Mouse (Mus musculus) cerebellum, adult 9-11 months (tissue): Measurements from ENCODE around the gene Methig1.
"Not testable (repeated sequence)": the region's sequence is repeated elsewhere in the genome, so short reads cannot be mapped to it uniquely, and the experiment has no call there.

ENCODE experiments used
- DNase-seq: peaks from one replicate; pipeline ENCODE4 v3.0.0; 2022

Methig1 gene

DNA sequence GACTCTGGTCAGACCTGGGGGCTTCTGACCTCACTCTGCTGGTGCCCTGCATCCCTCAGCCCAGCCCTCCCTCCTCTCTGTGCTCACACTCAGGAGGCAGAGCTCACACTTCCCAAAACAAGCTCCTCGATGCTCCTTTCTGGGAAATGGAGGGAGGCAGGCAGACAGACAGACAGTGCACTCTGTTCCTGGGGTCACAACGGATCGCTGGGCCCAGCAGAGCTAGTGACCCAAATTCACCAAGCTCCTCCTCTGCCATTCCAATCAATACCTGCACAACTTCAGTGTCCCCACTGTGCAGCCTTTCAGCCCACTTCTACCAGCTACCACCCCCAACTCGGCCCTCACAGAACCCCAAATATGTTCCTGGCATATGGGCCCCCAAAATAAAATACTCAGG lies 48.9 kb downstream of the Methig1 start:
- DNase-seq: no peak

GRCm38 (mm10) chr15:100402347-100402746 lies 49.4 kb downstream of the Methig1 start:
- DNase-seq: no peak

DNA sequence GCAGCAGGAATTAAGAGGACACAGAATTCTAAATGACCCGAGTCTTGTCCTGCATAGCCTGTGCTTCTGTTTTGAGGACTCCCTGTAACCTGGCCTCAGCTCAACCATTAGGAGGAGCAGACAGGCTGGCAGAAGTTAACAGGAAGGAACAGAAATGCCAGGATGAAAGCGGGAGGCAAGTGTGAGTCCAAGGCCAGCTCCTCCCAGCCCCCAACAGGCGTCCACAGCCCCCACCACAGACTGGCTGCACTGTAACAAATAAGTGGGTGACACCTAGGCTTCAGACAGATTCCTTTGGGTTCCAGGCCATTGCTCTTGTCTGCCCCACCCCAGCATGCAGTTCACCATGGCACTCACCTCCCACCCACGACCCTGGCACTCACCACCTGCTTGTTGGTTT lies 49.8 kb downstream of the Methig1 start:
- DNase-seq: no peak

DNA sequence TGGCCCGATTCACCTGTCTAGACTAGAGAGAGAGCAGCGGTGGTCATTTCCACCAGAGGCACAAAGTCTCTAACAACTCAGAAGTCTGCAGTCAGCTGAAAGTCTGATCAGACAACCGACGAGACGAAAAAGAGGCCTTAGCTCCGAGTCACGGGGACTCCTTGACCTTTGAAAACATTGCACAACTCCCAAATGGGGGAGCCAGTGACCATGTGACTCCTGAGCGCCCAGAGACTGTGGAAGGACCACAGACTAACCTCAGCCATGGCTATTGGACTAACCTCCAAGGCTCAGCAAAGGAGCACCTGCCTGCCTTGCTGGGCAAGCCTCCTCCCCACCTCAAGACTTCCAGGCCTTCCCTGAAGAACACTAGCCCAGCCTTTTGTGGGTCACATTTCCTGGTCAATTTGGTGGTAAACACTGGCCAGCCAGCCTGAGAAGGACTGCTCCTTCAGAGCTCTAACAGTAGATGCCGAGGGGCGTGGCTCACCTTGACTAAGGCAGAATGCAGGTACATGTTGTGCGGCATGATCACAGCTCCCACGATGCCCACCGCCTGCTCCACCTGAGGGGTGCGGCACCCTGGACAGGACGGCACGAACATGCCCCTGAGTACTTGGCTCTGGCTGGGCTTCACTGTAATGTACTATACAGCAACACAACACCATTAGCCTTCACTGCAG lies 50.5 kb downstream of the Methig1 start:
- no peak for DNase-seq

DNA sequence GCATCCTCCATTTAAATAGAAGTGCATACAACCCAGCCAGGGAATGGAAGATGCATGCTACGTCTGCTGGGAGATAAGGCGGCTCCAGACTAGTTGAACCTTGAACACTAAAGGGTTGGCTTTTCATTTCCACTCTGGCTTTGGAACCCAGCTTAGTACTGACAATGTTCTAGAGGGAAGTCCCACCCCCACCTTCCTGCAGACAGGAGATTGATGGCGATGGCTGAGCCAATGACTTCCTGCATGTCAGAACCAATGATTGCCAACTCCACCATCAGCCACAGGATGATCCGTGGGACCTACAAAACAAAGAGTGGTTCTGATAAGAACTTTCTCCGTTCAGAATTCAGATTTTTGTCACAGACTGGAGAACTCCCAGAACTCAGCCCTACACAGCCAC lies 53.1 kb downstream of the Methig1 start:
- no peak for DNase-seq

DNA sequence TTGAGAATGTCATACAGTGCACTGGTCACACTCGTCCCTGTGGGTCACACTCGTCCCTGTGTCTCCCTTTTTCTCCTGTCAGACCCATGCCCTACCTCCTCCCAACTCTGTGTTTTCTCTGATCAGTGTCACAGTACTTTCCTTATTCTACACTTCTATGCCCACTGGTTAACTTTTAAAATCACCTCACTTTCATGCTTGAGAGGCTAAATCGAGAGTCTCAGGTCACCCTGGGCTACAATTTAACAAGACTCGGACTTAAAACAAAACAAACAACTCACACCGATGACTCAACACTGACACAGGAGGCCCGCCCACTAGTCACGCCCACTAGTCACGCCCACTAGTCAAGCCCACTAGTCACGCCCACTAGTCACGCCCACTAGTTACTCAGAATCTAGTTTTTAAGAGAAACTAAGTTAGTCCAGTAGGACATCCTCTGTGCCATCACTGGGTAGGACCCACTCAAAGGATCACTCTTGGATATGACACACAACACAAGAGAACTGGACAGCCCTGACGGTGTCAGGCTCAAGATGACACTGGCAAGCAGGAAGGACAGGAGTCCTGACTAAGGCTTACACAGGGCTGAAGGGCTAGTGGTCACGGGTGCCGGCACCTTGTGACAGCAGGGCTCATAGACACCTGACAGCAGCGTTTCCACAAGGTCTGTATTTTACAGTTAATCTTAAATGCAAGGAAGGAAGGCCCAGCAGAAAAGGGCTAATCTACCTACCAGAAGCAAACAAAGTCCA lies 58.1 kb downstream of the Methig1 start:
- DNase-seq: no peak

GRCm38 (mm10) chr15:100411731-100412130 lies 58.8 kb downstream of the Methig1 start:
- DNase-seq: no peak

DNA sequence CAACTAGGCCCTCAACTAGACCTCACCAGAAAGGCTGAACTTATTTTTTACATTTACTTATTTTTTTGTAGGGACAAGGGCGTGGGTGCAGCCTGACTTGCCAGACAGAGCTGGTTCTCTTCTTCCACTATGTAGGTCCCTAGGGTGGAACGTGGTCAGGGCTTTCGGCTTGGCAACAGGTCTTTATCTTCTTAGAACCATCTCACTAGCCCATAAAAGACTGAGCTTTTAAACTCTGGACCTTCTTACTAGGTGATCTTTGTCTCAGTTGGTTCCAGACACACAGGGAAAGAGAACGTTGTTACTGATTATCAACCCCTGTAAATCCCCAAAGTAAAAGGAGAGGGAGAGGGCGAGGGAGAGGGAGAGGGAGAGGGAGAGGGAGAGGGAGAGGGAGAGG lies 60.4 kb downstream of the Methig1 start:
- no peak for DNase-seq

DNA sequence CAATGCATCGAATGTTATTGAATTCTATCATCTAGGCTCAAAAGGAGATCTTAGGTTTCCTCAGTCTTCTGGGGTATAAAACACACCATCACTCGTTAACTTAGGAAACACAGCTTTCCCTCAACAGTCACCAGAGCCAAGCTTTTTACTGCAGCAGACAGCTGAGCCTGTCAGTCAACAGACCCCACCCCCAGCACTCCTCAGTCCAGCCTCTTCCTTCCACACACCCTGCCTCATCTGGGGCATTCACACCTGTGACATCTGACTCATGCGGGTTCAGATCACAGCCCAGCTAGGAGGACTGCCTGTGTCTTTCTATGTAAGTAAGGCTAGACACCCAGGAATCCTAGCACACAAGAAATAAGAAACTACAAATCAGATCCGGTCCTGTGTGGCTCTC lies 61.1 kb downstream of the Methig1 start:
- DNase-seq: no peak

DNA sequence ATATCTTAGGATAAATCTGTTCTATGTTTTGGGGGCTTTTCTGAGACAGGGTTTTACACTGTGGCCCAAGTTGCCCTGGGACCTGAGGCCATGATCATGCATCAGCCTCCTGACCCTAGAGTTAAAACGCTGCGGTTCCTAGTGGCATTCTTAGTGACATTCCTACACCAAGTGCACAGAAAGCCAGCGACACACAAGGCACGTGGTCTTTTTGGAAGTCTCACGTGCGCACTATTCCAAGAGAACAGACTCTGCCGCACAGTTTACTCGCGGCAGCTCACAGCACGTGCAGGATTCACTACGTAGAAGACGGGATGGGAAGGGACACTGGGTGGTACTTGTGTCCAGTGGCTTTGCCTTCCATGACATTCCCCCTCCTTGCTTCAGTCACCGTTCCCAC lies 62.0 kb downstream of the Methig1 start:
- DNase-seq: no peak

- DNase-seq: no peak
These were observed 62.7 kb downstream of the Methig1 start for GRCm38 (mm10) chr15:100415684-100416083.

DNA sequence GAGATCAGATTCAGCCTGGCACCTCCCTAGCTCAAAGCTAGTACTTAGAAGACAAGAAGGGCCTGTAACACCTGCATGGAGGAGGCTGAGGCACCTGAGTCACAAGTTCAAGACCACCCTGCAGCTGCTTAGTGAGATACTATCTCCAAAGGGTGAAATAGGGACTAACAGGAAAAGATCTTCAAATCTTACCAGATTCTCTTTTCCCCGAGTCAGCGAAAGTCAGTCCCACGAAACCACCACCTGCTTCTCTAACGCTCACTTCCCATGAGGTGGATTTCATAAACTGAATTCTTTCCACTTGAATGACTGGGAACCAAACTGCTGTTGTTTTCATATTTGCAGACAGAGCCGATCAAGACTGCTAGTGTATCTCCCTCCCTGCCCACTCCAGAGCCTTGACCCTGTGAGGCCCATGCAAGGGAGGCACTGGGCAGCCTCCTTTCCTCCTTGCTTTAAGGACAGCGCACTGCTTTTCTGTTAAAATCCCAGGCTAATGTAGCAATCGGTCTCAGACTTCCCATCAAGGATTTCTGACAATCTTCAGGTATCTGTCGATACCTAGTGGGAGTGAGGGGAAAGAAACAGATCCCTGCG lies 65.0 kb downstream of the Methig1 start:
- DNase-seq: no peak

GRCm38 (mm10) chr15:100419311-100419710 lies 66.4 kb downstream of the Methig1 start:
- DNase-seq: no peak

DNA sequence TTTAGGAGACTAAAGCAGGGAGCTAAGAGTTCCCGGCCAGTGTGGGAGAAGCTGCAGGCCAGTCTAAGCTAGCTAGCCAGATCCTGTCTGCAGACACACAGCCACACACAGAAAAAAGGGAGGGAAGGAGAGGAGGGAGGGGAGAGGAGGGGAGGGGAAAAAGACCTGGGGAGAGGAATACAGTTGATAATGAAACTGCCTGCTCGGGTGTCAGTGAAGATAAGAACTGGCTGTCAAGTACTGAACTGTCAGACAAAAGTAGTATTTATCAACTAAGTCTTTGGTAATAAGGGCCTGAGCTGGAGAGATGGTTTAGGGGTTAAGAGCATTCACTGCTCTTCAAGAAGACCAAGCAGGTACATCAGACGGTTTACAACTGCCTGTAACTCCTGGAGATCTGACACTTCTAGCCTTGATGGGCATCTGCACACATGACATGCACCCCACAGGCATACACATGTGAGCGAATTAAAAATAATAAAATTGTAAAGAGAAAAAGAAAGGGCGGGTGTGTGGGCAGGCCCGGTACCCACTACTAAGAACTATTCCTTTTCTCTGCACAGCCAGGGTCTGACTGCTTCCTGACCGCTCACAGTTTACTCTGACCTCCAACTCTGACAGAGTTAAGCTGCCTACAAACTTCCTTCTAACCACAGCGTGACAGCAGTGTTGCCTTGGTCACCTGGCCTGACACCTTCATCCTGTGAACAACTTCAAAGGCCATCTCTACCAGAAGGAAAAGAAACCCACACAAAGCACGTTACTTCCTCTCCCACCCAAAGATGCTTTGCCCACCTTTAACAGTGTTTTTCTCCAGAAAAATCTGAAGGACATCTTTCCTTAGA lies 67.2 kb downstream of the Methig1 start:
- DNase-seq: no peak

DNA sequence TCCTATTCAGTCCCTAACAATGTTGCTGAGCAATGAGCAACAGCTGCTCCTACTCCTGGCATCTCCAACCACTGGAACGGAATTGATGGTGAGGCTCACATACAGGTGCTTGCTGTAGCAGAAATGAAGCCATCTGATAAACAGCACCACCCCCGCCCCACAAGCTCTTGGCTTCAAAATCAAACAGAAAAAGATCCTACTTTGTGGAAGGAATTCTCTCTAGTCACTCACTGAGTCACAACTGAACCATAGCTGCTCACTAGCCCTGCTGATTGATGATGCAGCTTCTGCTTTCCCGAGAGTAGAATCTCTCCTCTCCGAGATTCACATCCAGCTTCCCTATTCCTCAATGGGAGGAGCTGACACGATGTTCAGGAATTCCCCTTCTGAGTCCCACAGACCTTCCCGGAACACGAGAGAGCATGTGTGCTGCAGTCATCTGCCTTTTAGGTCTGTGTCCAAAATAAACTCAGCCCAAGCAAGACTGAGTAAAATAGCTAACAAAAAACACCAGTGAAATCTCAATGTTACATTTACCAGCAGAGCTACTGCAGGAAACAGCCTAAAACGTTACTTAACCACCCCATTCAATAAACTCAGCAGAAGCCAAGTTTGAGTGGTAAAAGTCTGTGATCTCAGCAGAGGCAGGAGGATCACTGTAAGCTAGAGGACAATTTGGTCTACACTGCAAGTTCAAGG lies 68.3 kb downstream of the Methig1 start:
- no peak for DNase-seq

GRCm38 (mm10) chr15:100421758-100422197 lies 68.8 kb downstream of the Methig1 start, which contains the start of gene Gm5475:
TSS of gene Gm5475 (plus strand) at chr15:100422147.
- DNase-seq: not testable (repeated sequence)

GRCm38 (mm10) chr15:100422476-100422875 lies 69.5 kb downstream of the Methig1 start:
- DNase-seq: no peak

- DNase-seq: peak; percentile 97
These were observed 70.2 kb downstream of the Methig1 start for GRCm38 (mm10) chr15:100422899-100423860.

DNA sequence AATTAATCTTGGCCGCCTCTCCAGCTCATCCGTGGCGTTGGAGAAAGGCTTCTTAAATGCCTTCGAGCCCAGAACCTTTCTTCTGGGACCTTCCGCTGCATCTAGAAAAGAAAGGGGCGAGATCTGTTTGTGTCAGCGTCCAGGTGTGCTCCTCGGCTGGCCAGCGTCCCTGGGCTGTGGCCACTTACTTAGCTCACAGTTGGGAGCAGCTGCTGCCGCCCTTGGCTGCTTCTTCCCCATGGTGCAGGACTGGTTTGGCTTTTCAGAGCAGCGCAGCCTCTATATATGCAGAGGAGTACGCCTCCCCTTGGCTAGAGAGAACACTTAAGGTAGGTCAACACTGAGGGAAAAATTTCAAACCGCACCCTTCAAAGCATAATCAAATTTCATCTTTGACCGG lies 71.0 kb downstream of the Methig1 start:
- no peak for DNase-seq

DNA sequence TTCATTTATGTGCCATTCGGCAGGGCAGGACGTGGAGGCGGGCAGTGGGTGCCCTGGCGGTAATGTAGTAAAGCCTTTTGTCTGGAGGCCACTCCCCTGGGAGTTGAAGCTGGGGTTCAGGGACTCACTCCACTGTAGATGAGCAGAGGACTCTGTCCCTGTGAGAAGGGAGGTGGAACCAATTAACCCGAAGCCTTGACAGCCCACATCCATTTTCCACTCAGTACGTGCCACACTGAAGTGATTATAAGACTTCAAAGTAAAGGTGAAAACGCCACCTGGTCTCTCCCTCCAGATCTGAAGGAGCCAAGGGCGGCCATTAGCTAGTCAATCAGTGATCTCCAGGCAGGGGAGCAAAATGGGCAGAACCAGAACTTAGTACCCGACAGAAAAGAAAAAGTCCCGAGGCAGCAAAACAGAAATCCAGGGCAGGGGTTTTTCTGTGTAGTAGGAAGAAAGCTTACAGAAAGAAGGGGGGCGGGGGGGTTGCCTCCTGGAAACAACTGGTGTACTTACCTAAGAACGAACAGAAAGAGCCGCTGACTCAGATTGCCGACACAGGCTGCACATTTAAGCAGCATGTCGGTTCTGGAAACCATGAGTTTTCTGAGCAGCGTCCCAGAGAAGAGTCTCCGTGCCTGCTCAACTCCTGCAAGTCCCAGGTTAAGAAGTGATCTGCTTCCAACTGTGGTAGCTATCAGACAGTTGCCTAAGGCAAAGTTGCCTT lies 71.6 kb downstream of the Methig1 start, which contains the start of gene Slc11a2:
Gene Slc11a2, minus strand, starts transcription at position 677 of the 727 bp plus-strand sequence.
- DNase-seq: no peak
